Mouse (Mus musculus): ENCODE measurements at regions not wholly inside any gene's neighbourhood (a gene's known extent, or its start where the extent isn't known, plus 50 kb on each side); places are given as distances from the start of the nearest gene placed in this dataset.

DNA sequence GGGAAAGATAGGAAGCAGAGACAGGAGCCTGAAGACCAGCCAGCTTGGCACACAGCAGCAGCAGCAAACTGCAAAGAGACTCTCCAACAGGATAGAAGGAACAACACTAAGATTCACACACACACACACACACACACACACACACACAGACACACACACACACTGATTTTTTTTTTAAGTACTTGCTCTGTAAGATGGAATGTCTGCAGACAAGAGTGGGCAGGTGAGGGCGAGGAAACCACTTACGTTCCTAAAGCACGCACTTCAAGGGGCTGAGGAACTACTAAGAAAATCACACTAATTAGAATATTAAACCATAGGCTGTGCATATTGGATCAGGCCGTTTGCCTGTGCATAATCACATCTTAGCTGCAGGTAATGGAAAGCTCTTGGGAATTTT, 237.8 kb upstream of the Prok2 start:
- TF ChIP-seq POLR2A (IDR thresholded peaks at IDR 0.05; ENCODE audit: insufficient read depth, low read depth, low read length) = no peak
- no peak for TF ChIP-seq CTCF (IDR thresholded peaks at IDR 0.05; ENCODE audit: insufficient read depth, low read depth, low read length)

Measured in olfactory bulb, adult 2 months (tissue).